Mouse (Mus musculus): Measurements from ENCODE around the gene Rtbdn.

DNA sequence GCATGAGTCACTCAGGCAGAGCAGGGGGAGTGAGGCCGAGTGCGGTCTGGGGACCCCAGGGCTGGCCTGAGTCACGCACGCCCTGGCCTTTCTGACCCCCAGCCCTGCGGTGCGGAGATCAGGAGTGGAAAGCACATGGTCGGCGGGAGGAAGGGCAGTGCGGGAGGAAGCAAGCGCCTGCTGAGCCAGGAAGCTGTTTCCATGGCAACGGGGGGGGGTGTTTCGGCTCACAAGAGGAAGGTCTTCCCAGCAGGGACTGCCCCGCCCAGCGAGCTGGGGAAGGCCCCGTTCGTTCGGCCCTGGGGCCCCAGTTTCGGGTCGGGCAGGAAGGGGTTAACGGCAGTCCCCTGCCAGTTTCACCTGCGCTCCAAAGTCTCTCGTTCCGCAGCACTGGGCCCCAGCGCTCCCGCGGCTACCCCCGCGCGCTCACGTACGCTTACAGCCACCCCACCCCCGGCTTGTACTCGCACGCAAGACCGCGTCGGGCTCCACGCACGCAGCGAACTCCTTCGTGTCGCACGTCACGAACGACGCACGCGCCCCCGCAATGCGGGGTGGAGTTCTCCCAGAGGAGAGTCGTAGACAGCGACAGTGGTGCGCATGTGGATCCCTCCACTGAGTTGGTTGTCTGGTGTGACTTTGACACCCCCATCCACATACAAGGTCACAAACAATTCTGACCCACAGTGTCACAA, 39.0 kb downstream of the Rtbdn start:
- TF ChIP-seq POLR2A (IDR thresholded peaks at IDR 0.05; ENCODE audit: insufficient read depth, low read depth, low read length), result peak; percentile 85
- TF ChIP-seq CTCF (IDR thresholded peaks at IDR 0.05; ENCODE audit: insufficient read depth, low read depth, low read length), result no peak

All from olfactory bulb, adult 2 months (tissue).